Mouse (Mus musculus) layer of hippocampus, adult 2 months (tissue): ENCODE measurements around the gene Tex21. TPM values are rescaled to one million over a fixed set of nuclear protein-coding genes. Genes with fewer than 3 reads are reported as not detected.
A peak's percentile ranks its signal among the peaks of the same experiment; 100 is the strongest.
"Not testable (repeated sequence)": the region's sequence is repeated elsewhere in the genome, so short reads cannot be mapped to it uniquely, and the experiment has no call there.

Source experiments
- DNase-seq, 2 experiments: peaks; one replicate each; pipeline ENCODE4 v3.0.0; 2022; ENCODE audit warnings: low spot score in 2 of 2
- H3K27ac ChIP-seq: fragments of 200-600 bp; 2 replicates; pipeline ENCODE4 v1.8.1; 2022
- H3K4me3 ChIP-seq: fragments of 200-600 bp; 2 replicates; pipeline ENCODE4 v1.8.1; 2022; ENCODE audit warnings: mild to moderate bottlenecking
- CTCF ChIP-seq: fragments of 200-600 bp; conservative IDR thresholded peaks from 2 replicates; pipeline ENCODE4 v1.8.1; 2022; ENCODE audit warnings: antibody characterized with exemption, mild to moderate bottlenecking, moderate library complexity
- total RNA-seq, 2 experiments: library from RNA; stranded (reverse); gene quantifications; 2 replicates each; pipeline ENCODE4 v1.2.3; 2021

The Tex21 gene
- total RNA-seq, 2 experiments from 2014 or later: not detected

DNA sequence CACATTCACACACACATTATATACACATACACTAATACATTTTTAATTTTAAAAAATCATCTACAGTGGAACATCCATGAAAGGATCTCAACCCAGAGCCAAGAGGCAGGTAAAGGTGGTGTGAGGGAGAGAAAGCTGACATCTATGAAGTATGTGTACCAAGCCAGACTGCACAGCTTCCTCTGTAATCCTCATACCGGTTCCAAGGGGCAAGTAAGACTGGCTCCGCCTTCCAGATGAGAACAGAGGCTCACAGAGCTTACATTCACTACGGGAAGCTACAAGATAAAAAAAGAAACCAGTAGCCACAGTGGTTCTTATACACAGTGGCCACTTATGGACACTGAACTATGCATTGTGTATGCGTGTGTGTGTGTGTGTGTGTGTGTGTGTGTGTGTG is 67.0 kb downstream of the Tex21 start:
- no peak for DNase-seq
- no peak for TF ChIP-seq CTCF
- H3K27ac ChIP-seq: no peak overlapping the region
- no peak overlapping the region for H3K4me3 ChIP-seq

DNA sequence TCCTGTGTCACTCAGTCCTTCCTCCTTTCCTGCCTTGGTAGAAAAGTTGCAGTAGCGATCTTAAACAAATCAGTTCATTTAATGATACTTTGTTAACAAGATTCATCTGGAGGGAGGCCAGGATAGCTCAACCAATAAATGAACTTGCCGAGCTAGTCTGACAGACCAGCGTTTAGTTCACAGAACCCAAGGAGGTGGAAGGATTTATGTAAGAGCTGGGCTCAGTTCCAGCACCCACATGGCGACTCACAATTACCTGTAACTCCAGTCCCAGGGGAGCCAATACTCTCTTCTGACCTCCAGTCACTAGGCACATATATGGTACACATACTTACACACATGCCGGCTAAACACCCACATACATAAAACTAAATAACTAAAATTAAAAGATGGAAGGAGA is 67.5 kb downstream of the Tex21 start:
- DNase-seq: no peak
- Histone ChIP-seq H3K27ac (no peak overlapping the region), H3K4me3 (no peak overlapping the region)
- no peak for TF ChIP-seq CTCF

- peak; percentile 90 for TF ChIP-seq CTCF
- peak in 1 of 2 experiments; percentile 70 for DNase-seq
- Histone ChIP-seq H3K27ac (no peak overlapping the region), H3K4me3 (peak overlapping the region; percentile 51)
Observed at GRCm38 (mm10) chr12:76177864-76178518, 68.6 kb downstream of the Tex21 start.

- no peak for TF ChIP-seq CTCF
- DNase-seq: no peak
- Histone ChIP-seq H3K27ac (no peak within 1 kb of the TSS), H3K4me3 (peak within 1 kb of the TSS; percentile 51)
Observed at GRCm38 (mm10) chr12:76177000-76177863, 69.3 kb downstream of the Tex21 start, which contains the start of gene Esr2. Gene Esr2 (minus strand): TSS chr12:76177259.

DNA sequence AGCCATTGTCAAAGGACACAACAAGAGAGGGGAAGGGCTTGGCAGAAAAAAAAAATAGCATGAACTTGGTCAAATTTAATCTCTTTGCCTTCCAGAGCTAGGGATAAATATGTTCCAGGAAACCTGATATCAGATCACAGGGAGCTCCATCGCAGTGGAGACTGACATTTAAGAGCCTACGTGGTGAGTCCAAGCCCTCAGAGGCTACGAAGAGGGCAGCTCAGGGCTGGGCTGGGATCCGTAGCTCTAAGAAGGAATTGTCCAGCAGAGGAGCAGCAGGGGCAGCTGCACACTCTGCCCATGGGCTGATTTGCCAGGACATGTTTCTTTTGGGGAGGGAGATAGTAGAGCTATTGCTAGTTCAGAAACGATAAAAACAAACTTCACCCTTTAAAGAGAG is 80.9 kb downstream of the Tex21 start:
- no peak overlapping the region for H3K27ac ChIP-seq
- no peak for DNase-seq
- no peak overlapping the region for H3K4me3 ChIP-seq
- TF ChIP-seq CTCF: no peak

- H3K4me3 ChIP-seq: peak overlapping the region; percentile 15; the same call in 1 of the 2 replicates
- not testable (repeated sequence) for H3K27ac ChIP-seq, DNase-seq
Observed at GRCm38 (mm10) chr12:76152389-76152788, 94.2 kb downstream of the Tex21 start.

Other genes starting within 250 kb of the Tex21 start
- gene Esr2, start 69.5 kb downstream of the Tex21 start, total RNA-seq: under 1 TPM in 1 of 2 experiments, not detected in 1; 0.23 TPM
- gene Mthfd1, start 8.6 kb upstream of the Tex21 start, total RNA-seq: 10 to 100 TPM; 42.6 to 47.5 TPM
- 10 to 100 TPM; 61.5 to 63.0 TPM for gene Akap5, start 78.1 kb upstream of the Tex21 start, total RNA-seq
- 10 to 100 TPM; 17.6 to 23.6 TPM for gene Zbtb25, start 122.9 kb upstream of the Tex21 start, total RNA-seq
- 1 to 10 TPM; 7.2 to 8.3 TPM for gene Zbtb1, start 123.5 kb upstream of the Tex21 start, total RNA-seq
- 100 to 1,000 TPM; 114 to 117 TPM for gene Hspa2, start 157.4 kb upstream of the Tex21 start, total RNA-seq
- 1 to 10 TPM; 1.9 TPM for gene Ppp1r36, start 170.8 kb upstream of the Tex21 start, total RNA-seq